Mouse (Mus musculus): ENCODE results near the gene Vmn1r69. TPM values are rescaled to one million over a fixed set of nuclear protein-coding genes. Genes with fewer than 3 reads are reported as not detected.

Gene Vmn1r69
- not detected in 2 replicates for polyA plus RNA-seq (2012; rRNA removed)

DNA sequence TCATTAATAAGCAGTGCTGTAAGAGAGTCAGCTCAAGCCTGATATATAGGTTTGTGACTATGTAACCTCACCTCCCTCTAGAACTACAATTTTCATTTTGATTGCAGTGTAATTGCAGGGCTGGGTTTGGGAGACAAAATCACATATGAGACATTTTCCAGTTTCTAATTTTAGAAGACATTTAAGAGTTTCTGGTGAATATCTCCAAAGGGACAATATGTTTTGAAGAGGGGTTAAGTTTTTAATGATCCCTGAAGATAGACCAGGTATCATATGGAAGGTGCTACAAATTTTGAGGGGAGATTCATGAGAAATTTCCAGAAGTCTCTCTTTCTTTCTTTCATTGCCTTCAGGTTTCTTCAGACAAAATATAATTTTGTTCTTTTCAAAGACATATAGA lies at the start of gene Vmn1r69:
Vmn1r69 (minus strand) TSS at position 101 of the 400 bp plus-strand sequence.
- TF ChIP-seq CTCF (IDR thresholded peaks at IDR 0.05; ENCODE audit: extremely low read depth, insufficient read depth, low read length) (no peak), POLR2A (IDR thresholded peaks at IDR 0.05; ENCODE audit: extremely low read depth, insufficient read depth, low read length) (no peak)
- no peak within 1 kb of the TSS for H3K27ac ChIP-seq (ENCODE audit: insufficient read depth, low read length)
- H3K4me3 ChIP-seq (ENCODE audit: insufficient read depth, low read length) = no peak within 1 kb of the TSS
- no peaks in the 10 kb centered on the region for H3K4me1 ChIP-seq (ENCODE audit: control insufficient read depth, insufficient read depth, low read length)

DNA sequence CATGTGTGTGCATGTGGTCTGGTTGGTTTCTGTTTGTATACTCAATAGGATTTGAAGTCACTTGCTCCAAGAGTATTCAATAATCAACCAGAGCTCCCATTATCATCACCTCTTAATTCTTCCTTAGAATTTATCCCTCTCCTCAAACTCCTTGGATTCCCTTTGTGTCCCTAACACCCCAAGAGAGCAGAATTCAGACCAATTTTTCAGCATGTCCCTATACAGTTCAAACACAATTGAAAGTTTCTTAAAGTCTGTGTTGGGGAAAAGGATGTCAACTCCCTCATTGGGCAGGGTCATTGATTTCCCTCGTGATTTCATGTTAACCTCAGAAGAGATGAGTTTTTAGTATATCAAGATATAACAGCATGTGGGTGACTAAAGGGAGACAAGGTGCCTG lies 17.8 kb upstream of the Vmn1r69 start, which contains the start of gene Vmn1r70:
Vmn1r70 (plus strand) TSS at position 301 of the 400 bp plus-strand sequence.
- no peak for TF ChIP-seq CTCF (IDR thresholded peaks at IDR 0.05; ENCODE audit: extremely low read depth, insufficient read depth, low read length)
- no peak for TF ChIP-seq POLR2A (IDR thresholded peaks at IDR 0.05; ENCODE audit: extremely low read depth, insufficient read depth, low read length)
- Histone ChIP-seq H3K4me1 (ENCODE audit: control insufficient read depth, insufficient read depth, low read length) (no peaks in the 10 kb centered on the region), H3K4me3 (ENCODE audit: insufficient read depth, low read length) (no peak within 1 kb of the TSS), H3K27ac (ENCODE audit: insufficient read depth, low read length) (no peak within 1 kb of the TSS)

GRCm38 (mm10) chr7:10558385-10558784 lies 55.1 kb downstream of the Vmn1r69 start, which contains the start of gene Vmn1r68:
TSS of gene Vmn1r68 (minus strand) at chr7:10558485.
- no peak within 1 kb of the TSS for H3K27ac ChIP-seq (ENCODE audit: insufficient read depth, low read length)
- no peak for TF ChIP-seq CTCF (IDR thresholded peaks at IDR 0.05; ENCODE audit: extremely low read depth, insufficient read depth, low read length)
- no peak for TF ChIP-seq POLR2A (IDR thresholded peaks at IDR 0.05; ENCODE audit: extremely low read depth, insufficient read depth, low read length)
- no peak within 1 kb of the TSS for H3K4me3 ChIP-seq (ENCODE audit: insufficient read depth, low read length)
- H3K4me1 ChIP-seq (ENCODE audit: control insufficient read depth, insufficient read depth, low read length) = no peaks in the 10 kb centered on the region

Other genes starting within 250 kb of the Vmn1r69 start
- gene Vmn1r67, start 170.3 kb downstream of the Vmn1r69 start, polyA plus RNA-seq (2012; rRNA removed) = not detected in 2 replicates
- gene Zik1, start 118.3 kb downstream of the Vmn1r69 start, polyA plus RNA-seq (2012; rRNA removed) = 7.3 and 8.6 TPM in 2 replicates
- not detected in 2 replicates for gene Vmn1r68, start 55.2 kb downstream of the Vmn1r69 start, polyA plus RNA-seq (2012; rRNA removed)
- gene Vmn1r70, start 17.9 kb upstream of the Vmn1r69 start, polyA plus RNA-seq (2012; rRNA removed) = not detected in 2 replicates
- gene Nlrp4b, start 74.1 kb upstream of the Vmn1r69 start, polyA plus RNA-seq (2012; rRNA removed) = not detected in 2 replicates
- not detected in 2 replicates for gene Vmn1r71, start 140.7 kb upstream of the Vmn1r69 start, polyA plus RNA-seq (2012; rRNA removed)